Mouse (Mus musculus): ENCODE results near the gene Tnr.
"Not testable (repeated sequence)": the region's sequence is repeated elsewhere in the genome, so short reads cannot be mapped to it uniquely, and the experiment has no call there.

Tnr gene

DNA sequence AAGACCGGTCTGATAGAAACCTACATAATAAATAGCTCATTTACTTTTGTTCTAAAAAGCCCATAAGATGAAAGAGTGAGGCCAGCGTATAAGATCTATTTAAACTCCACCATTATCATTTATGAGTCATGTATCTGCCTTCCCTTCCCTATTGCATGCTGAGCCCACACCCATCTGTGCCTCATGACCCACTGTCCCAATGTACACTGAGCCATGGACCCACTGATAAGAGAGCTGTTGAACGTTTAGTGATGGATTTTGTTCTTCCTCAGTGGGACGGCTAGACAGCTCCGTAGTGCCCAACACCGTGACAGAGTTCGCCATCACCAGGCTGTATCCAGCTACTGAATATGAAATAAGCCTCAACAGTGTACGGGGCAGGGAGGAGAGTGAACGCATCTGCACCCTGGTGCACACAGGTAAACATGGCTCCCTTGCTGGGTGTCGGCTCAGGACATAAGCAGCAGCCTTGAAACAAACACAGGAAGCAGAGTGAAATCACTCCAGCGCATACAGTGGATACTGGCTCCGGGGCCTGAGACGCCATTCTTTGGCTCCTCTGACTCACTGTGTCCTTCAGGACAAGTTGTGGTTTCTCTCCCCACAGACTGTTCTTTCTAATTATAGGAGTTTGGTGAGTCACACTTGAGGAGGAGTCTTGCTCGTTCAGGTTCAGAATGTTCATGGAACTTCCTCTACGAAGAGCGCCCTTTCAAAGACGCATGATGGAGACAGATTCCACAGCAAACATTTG lies 365.6 kb downstream of the Tnr start:
- no peak for DNase-seq

DNA sequence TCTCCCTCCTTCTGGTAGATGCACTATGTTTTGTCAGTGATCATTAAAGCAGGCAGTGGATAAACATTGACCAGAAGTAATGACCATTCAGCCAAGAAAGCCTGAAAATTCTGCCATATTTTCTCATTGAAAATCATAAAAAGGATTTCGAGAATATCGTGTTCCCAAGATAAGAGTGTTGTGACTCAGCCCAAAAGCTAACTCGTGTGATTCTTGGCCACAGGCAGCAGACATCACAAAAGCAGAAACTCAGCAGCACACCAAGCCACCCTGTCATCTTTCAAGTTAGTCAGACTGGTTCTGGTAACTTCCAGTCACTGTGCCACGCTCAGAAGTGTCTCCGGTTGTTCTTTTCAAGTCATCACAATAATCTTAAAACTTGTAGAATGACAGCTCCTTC lies 367.0 kb downstream of the Tnr start:
- no peak for DNase-seq

DNA sequence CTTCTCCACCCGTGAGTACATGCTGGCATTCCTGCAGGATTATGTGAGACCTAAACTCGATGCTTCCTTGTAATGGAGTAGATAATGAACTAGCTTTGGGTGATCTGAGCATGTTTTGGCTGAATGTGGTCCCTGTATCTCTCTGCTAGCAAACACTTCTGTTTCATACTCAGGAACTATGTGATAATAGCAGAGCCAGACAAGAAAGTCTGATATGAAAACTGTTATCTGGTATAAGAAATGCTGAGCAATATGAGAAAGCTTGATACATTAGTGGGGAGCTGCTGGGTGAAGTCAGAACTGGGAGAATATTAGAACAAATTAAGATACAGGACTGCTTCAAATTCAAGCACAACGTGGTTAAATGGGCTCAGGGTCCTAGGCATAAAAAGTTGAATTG lies 371.5 kb downstream of the Tnr start:
- DNase-seq = no peak

DNA sequence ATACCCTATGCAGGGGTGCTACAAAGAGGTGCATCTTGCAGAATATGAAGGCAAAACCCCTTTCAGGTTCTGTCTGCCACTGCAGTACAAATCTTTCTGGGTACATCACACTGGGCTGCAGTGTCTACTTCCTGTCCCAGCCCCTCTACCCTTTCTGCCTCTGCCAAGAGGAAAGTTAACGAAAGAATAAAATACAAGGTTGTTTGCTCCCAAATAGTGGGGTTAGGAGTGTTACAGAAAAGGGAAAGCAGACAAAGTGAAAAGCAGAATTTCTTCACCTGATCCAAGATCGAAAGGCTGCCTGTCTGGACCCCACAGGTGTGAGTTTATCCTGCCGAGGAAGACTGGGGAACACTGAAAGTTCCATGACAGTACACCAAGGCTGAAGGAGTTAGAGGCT lies 376.4 kb downstream of the Tnr start:
- no peak for DNase-seq

DNA sequence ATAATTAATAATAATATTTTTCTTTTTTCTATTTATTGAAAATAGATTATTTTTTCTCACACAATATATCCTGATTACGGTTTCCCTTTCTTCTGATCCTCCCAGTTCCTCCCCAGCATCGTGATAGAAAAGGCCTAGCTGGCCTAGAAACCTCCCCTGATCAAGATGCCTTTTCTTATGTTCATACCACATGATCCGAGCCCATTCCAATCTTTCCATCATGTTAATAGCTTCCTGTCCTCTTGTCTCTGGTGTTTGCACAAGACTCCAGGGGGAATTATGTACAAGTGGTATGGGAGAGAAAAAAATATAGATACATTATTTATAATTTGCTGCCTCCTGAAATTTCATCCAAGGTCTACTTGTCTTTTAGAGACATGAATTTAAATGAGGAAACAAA lies 377.1 kb downstream of the Tnr start:
- no peak for DNase-seq

DNA sequence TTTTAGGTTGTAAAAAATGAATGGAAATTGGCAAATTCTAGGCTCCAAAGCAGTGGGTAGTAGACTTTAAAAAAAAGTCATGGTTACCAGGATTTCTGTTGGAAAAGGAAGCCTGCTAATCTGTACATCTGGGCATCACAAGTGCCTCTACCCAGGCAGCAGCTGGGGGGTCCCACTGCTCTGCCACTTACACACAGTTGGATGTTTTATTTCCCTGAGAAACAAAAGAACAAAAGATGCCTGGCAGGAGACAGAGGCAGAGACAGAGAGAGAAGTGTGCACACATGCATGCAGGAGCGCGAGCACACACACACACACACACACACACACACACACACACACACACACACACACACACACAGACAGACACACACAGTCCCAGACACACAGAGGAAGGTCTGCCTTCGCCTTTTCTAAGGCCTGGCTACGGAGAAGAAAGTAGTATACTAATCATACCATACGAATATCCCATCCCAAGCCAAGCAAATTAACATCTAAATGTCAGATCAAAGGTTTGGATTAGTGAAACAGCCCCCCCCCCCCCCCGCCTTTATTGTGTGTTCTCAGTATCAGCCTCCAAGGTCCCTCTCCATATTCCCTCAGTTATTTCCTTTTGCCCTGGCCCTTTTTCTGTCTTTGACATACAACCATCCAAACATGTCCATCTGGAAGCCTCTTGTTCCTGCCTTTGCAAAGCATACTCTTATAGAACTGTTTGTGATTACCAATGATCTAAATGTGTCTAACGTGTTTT lies 378.0 kb downstream of the Tnr start:
- DNase-seq = no peak

DNA sequence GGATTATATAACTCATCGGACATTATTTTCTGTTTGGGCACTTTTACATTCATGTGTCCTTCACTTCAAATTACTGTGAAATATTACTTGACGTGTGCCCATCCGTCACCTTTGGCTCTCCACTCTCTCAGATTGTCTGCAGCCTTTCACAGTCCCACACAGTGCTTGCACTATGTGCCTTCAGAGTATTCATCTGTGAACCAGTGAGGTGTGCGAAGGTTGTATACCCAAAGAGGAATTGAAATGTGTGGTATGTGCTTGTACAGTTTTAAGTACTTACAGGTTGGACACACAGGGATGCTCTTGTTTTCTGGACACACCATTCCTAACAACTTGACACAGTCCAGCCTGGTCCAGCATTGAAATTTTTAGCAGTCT lies 378.5 kb downstream of the Tnr start:
- no peak for DNase-seq

DNA sequence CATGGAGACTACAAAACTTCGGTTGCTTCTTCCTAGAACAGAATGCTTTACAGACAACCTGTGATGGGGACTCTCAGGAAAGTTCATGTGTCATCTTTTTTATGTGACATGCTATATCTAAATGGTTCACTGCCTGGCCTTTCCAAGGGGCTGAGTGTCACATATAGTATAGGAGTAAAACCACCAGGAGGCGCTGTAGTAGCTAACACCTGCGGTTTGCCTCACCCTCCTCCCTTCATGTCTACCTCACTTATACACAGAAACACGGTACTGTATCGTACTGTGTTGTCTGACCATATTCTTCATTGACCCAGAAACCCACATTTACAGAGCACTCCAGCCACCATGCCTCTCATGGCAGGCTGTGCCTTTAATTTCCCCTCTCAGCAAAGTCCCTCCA lies 387.4 kb downstream of the Tnr start:
- DNase-seq = peak; percentile 21 to 52

DNA sequence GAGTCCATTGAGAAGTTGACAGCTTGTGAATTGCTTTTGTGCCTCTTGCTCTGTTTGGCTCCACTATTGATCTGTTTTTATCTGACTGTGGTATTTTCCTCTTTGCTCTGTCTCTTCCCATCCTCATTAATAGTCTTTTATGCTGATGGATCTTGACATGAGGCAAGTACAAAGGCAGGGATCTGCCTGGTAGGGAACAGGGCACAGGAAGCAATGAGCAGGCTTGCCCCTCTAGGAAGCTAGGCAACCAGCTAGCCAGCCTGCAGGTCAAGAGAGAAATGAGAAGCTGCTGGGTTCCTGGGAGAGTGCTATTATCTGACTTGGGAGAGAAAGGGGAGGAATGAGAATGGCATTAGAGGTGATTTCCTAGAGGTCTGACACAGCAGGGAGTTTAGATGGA lies 391.2 kb downstream of the Tnr start:
- DNase-seq = no peak

DNA sequence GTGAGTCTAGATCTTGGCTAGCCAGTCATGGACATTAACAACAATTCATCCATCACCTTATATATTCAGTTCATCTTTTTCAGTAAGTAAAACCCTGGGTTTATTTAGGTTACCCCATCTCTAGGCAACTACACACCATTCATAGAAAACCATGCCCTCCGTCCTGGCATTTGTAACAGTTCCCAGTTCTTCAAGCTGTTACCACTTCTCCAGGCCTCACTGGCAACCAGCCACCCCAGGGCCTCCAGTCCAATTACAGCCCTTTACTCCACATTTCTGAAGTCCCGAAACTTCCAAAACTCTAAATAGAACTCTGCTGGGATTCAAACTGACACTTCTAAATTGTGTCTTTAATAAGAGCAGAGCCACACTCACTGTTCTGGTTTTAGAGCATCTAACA lies 397.0 kb downstream of the Tnr start:
- no peak for DNase-seq

DNA sequence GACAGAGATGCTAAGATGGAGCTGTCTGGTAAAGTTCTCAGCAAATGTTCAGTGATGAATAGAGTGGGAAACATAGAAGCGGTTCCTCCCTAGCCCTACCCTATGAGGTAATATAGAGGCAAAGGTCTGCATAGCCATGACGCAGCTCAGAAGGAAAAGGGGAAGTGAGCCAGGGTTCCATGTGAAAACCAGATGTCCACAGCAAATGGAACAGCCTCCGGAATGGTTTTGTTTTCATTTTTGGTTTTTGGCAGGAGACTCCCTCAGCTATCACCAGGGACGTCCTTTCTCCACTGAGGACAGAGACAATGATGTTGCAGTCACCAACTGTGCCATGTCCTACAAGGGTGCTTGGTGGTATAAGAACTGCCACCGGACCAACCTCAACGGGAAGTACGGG lies 399.4 kb downstream of the Tnr start:
- no peak for DNase-seq

DNA sequence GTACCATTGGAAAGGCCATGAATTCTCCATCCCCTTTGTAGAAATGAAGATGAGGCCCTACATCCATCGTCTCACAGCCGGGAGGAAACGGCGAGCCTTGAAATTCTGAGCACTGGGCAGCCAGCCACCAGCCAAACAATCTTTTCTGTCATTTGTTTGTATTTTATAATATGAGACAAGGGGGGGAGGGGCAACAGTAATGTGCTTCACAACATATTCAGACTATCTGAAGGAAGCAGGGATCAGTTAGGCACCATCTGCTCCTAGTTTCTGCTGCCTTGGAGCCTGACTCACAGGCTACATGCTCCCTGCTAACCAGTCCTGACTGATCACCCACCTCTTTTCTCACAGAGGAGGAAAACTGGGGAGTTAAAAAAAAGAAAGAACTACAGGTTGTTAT lies 400.5 kb downstream of the Tnr start:
- no peak for DNase-seq

DNA sequence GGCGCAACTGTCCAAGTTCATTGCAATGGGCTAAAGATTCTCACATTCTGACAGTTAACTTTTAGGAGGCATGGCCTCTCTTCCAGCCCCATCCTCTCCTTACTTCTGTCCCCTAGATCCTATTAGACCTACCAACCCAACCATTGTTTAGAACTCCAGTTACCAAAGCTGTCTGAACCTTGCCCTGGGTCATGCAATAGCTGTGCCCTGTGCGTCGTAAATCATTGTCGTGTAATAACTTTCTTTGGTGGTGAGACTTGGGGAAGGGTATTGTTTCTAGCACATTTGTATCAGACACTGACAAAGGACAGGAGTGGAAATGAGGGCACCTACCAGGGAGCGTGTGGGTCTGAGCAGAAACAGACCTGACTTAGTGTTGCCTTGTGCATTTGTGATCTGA lies 401.1 kb downstream of the Tnr start:
- no peak for DNase-seq

DNA sequence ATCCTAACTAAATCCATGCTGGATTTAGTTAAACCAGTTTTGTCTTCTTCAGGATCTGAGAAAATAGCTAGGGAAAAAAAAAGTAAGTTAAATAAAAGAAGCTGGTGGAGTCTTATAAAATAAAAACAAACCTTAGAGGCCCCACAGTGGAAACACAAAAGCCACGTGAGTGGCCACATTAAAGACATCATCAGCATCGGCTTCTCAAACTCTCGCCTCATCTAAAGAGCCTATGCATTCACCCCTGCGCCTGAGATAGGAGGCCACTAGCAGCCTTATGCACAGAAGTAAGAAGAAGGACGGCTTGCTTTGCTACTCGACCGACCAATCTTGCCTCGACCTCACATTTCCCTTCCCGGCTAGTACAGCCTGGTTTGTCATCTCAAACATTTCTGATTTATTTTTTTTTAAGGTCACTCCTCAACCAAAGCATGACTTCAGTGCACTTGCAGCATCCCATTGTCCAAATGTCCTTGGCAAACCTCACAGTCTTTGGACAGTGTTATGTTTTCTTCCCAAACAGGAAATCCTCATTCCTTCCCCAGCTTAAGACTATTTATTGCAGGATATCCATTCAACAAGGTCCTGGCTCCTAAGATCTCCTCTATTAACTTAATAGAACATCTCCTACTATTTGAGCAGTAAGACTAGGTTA lies 405.2 kb downstream of the Tnr start:
- no peak for DNase-seq

DNA sequence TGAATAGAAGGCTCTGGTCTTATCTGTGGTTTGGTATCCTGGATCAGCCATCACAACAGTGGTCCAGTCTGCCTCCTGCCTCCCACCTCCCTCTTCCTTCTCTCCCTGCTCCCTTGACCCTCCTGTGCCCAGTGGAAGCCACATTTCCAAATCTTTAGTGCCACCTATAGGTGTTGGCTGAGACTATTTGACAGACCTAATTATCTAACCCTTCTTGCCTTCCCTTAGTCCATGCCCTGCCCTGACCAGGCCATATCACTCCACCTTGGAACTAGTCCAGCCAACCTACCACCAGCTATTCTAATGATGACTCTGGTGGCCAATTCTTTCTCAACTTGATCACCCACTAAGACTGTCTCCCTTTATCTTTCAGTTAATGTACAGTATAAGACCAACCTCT lies 408.5 kb downstream of the Tnr start:
- no peak for DNase-seq

DNA sequence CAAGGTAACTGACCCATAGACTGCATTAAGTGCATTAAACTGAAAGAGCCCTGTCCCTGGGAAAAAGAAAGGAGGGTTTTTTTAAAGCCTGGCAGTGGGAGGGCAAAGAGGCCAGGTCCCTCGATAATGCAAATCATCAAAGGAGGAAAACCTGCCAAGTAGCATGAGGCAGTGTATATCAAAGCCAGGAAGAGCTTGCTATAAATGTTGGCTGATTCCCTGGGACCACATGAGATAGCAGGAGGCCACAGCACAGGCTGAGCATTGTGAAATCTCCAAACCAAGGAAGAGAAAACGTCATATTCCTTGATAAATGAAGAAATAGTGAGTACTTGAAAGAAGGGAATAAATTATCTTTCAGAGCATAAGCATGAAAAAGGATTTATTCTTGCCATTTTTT lies 409.0 kb downstream of the Tnr start:
- DNase-seq = no peak

DNA sequence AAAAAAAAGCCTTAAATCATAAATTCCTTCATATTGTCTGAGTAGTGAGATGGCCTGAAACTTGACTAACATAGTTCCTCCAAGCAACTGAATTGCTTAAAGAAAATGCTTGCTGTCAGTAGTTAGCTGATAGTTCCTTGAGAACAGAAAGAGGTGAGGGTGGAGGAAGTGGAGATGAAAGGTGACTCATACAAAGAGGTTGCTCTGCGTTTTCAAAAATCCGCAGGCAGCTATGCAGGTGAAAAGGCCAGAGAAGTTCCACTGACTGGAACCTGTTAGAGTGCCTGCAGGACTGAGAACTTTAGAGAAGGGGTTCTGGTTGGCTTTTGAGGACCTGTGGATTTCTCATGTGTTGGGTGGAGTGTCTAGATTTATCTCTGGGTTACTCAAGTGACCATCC lies 414.9 kb downstream of the Tnr start:
- peak in 1 of 2 experiments; percentile 36 for DNase-seq

DNA sequence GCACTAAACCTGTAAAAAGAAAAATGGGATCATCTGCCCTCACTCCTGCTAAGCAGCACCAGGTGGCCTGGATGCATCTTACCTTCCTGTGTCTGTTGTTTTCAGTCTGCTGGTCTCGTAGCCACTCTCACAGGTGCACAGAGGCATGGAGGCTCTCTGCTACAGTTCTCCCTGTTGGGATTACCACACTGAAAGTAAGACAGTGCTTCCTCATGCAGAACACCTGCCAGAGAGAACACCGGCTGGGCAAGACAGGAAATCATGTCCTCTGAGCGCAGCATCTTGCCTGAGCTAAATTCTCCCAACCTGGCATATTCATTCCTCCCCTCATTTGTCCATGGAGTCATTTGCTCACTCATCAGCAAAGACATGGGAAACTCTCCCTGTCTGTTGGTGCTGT lies 415.8 kb downstream of the Tnr start:
- DNase-seq = peak; percentile 53 to 75

DNA sequence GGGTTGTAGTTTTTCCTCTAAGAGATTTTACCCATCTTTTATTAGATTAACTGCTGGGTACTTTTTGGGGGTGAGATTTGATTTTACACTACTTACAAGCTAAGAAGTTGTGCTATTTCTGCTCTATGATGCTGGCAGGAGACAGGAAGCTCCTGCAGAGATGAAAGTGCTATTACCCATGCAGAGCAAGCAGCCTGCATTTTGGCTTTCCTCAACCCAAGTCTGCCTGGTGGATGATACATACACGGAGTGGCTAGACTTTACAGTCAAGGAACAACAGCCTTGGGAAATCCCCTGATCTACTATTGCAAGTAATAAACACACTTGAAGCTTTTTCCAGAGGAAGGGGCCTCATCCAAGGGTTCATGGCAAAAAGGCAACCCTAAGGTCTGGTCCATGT lies 430.0 kb downstream of the Tnr start:
- DNase-seq = peak in 1 of 2 experiments; percentile 20

DNA sequence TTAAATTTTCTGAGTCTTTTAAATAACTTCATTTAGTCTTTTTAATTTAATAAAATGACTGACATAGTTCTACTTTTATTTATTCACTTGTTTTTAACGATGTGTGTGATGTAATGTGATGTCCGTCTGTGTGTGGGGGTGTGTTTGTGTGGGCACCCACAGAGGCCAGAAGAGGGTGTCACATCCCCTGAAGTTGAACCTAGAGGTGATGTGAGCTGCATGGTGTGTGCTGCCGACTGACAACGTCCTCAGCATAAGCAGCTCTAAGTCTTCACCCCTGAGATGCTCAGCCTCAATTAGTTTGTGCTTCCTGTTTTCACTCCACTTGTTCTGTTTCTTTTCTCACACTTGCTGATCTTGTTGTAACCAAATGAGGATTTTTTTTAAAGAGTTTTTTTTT lies 439.8 kb downstream of the Tnr start:
- DNase-seq = no peak

DNA sequence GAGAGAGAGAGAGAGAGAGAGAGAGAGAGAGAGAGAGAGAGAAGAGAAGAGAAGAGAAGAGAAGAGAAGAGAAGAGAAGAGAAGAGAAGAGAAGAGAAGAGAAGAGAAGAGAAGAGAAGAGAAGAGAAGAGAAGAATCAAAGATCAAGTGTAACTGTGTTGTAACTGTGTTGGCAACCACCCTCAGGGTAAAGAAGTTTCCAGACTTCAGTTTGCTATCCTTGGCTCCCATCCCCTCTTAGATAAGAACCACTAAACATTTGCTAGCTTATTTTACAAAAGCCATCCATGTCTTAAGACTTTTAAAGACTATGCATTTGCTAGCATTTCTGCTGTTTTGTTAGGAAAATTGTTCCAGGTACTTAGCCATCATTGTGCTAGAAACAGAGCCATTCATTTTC lies 442.7 kb downstream of the Tnr start:
- DNase-seq = not testable (repeated sequence)

DNA sequence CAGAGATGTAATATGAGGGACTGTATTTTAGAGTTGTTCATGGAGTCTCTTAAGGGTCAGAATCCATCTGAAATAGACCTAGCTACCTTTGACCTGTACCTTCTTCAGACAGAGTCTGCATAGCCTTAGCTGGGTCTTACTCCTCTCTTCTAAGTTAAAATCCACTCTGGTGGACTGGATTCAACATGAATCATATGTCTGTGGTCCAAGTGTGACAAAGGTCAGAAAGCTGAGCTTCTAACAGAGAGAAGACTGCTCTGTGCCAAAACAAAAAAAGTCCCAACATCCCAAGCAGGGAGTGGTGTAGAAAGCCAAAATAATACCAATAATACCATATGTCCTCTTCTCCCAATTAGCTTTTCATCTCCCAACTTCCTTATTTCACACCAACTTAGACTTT lies 444.8 kb downstream of the Tnr start:
- DNase-seq = no peak

DNA sequence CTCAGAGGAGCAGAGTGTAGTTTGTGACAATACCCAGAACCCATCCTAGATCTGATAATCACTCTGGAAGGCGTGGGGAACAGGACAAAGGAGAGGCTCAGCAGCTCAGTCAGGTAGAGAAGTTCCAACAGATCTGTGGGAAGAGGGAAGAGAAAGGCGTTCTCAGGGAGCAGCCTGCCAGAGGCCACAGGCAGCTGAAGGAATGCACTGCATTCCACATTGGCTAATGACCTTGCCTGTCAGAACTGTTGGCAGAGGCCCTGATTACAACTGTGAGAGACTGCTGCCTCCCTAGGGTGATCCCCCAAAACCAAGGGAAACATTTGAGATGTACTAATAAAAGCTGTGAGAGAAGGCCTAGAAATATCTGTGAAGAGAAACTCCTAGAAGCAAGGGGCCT lies 454.2 kb downstream of the Tnr start:
- DNase-seq = no peak

DNA sequence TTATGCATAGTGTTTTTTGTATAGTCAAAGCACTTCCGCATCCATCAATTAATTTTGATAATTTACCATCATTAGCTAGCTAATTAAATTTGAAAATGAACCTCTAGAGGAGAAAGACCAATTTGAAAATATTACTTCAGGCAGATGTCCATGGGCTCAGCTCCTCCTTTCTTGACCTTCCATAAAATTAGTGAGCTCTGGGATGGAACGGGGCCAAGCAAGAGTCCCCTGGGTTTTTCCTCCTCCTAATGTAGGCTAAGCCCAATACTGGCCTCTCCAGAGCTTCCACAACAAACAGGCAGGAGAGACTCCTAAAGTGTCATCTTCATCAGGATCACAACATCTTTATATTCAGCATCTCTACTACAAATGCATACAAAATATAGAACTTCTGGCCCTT lies 455.5 kb downstream of the Tnr start:
- DNase-seq = no peak
